Mouse (Mus musculus): ENCODE results near the gene Dennd4c. TPM values are rescaled to one million over a fixed set of nuclear protein-coding genes. Genes with fewer than 3 reads are reported as not detected.

Dennd4c gene
- polyA plus RNA-seq, 1 experiment = 7.0 TPM

DNA sequence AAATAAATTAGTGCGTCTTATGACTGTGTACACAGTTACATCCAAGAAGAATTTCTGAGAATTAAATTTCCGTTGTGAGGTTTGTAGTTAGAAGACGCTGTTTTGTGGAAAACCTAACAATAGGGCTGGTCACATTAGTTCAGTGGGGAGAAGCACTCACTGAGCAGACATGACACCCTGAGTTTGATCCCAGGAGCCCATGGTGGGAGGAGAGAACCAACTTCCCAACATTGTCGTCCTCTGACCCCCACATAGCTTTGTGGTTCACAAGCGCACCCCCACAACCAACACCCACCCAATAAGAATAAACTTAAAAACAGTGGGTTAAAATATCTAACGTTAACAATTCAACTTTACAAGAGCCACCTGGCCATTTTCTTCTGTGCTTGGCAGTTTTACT lies 18.5 kb upstream of the Dennd4c start:
- H3K4me3 ChIP-seq (ENCODE audit: control insufficient read depth, low read depth, low read length) = no peak overlapping the region
- H3K36me3 ChIP-seq (ENCODE audit: control insufficient read depth, insufficient read depth, low read length) = no peaks in the 10 kb centered on the region
- no peaks in the 10 kb centered on the region for H3K27me3 ChIP-seq (ENCODE audit: control insufficient read depth, insufficient read depth, low read length)
- H3K4me1 ChIP-seq (ENCODE audit: control insufficient read depth, insufficient read depth, low read length) = no peaks in the 10 kb centered on the region
- no peak for TF ChIP-seq CTCF (IDR thresholded peaks at IDR 0.05; ENCODE audit: control insufficient read depth, insufficient read depth, insufficient replicate concordance, low read depth, low read length)
- no peak for TF ChIP-seq POLR2A (IDR thresholded peaks at IDR 0.05; ENCODE audit: control insufficient read depth, low read depth, low read length)
- H3K27ac ChIP-seq (ENCODE audit: control insufficient read depth, insufficient read depth, low read depth, low read length) = no peak overlapping the region

DNA sequence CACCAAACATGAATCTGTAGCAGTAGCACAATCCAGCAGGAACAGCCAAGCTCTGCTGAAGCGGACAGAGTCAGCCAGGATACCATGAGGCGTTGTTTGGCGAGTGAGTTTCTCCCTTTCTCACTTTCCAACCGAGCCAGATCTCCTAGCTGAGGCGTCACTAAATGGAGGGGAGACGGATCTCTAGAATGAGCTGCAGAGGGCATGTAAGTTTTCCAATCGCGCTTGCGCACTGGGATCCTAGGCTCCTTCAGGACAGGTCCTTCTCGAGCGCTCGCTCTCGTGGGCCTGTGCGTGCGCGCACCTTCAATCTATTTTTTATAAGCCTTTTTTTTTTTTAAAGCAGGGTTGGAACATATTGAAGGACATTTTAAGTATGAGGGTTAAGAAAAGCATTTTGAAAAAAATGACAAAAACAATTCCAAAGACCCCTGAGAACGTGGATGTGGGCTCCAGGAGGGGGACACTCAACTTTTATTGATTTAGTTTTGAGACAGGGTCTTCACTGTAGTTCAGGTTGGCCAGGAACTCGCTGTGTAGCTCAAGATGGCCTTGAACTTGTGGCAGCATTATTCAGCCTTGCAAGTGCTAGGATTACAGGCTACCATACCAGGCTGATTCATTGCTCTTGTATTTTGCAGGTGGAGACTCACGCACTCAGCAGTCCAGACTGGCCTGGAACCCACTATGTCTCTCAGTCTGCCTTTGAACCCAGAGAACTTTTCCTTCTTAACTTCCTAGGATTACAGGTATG lies 14.1 kb upstream of the Dennd4c start:
- Histone ChIP-seq H3K36me3 (ENCODE audit: control insufficient read depth, insufficient read depth, low read length) (no peaks in the 10 kb centered on the region), H3K27ac (ENCODE audit: control insufficient read depth, insufficient read depth, low read depth, low read length) (no peak overlapping the region), H3K27me3 (ENCODE audit: control insufficient read depth, insufficient read depth, low read length) (no peaks in the 10 kb centered on the region), H3K4me1 (ENCODE audit: control insufficient read depth, insufficient read depth, low read length) (no peaks in the 10 kb centered on the region), H3K4me3 (ENCODE audit: control insufficient read depth, low read depth, low read length) (peak overlapping the region; percentile 40)
- TF ChIP-seq POLR2A (IDR thresholded peaks at IDR 0.05; ENCODE audit: control insufficient read depth, low read depth, low read length) = no peak
- TF ChIP-seq CTCF (IDR thresholded peaks at IDR 0.05; ENCODE audit: control insufficient read depth, insufficient read depth, insufficient replicate concordance, low read depth, low read length) = no peak

DNA sequence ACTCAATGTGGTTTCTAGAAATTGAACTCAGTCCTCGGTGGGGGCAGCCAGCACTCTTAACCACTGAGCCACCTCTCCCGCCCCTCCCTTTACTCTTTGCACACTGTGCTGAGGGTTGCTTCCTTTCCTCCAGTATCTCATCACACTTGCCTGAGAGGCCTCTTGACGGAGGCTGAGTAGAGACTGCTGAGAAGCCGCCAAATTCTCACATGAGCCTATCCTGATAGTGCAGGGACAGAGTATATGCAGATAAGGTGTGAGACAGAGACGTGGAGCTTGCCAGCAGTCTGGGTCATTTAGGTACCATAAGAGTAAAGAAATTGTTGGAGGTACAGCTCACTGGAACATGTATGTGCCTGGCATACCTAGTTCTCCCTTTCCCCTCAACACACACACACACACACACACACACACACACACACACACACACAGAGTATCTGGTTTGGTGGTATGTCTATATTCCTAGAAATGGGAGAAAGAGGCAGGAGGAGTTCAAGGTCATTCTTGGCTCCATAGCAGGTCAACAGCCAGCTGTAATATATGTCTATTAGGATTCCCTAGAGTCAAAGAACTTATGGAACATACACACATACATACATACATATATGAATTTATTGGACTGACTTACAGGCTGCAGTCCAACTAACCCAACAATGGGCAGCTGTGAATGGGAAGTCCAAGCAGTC lies 8.9 kb upstream of the Dennd4c start:
- Histone ChIP-seq H3K27ac (ENCODE audit: control insufficient read depth, insufficient read depth, low read depth, low read length) (no peak overlapping the region), H3K4me1 (ENCODE audit: control insufficient read depth, insufficient read depth, low read length) (no peaks in the 10 kb centered on the region), H3K27me3 (ENCODE audit: control insufficient read depth, insufficient read depth, low read length) (no peaks in the 10 kb centered on the region), H3K4me3 (ENCODE audit: control insufficient read depth, low read depth, low read length) (no peak overlapping the region), H3K36me3 (ENCODE audit: control insufficient read depth, insufficient read depth, low read length) (no peaks in the 10 kb centered on the region)
- no peak for TF ChIP-seq CTCF (IDR thresholded peaks at IDR 0.05; ENCODE audit: control insufficient read depth, insufficient read depth, insufficient replicate concordance, low read depth, low read length)
- TF ChIP-seq POLR2A (IDR thresholded peaks at IDR 0.05; ENCODE audit: control insufficient read depth, low read depth, low read length) = no peak

DNA sequence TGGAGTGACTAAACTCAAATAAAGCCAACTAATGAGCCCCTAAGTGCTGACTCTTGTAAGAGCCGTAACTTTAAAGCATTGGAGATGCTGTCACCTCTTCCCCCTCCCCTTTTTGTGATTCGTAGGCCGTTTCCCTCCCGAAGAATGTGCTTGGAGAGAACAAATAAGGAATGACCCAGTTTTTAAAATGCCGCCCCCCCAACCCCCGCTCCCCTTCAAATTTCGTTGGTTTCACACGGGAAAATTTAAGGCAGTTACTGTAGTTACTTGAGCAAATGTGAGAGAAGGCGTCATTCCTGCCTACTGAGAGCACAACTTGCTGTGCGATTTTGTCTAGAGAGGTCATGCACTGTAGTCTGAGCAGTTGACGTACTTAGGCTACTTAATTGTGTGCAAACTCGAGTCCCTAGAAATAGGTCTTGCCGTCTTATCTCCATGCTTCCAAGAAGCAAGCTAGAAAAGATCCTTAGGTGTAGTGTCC lies 1.0 kb downstream of the Dennd4c start:
- TF ChIP-seq POLR2A (IDR thresholded peaks at IDR 0.05; ENCODE audit: control insufficient read depth, low read depth, low read length) = no peak
- no peak for TF ChIP-seq CTCF (IDR thresholded peaks at IDR 0.05; ENCODE audit: control insufficient read depth, insufficient read depth, insufficient replicate concordance, low read depth, low read length)
- Histone ChIP-seq H3K27me3 (ENCODE audit: control insufficient read depth, insufficient read depth, low read length) (no peaks in the 10 kb centered on the region), H3K27ac (ENCODE audit: control insufficient read depth, insufficient read depth, low read depth, low read length) (peak overlapping the region; percentile 95), H3K36me3 (ENCODE audit: control insufficient read depth, insufficient read depth, low read length) (no peaks in the 10 kb centered on the region), H3K4me3 (ENCODE audit: control insufficient read depth, low read depth, low read length) (peak overlapping the region; percentile 94), H3K4me1 (ENCODE audit: control insufficient read depth, insufficient read depth, low read length) (peaks cover 4% of the 10 kb centered on the region; the same call in 1 of the 2 replicates)

DNA sequence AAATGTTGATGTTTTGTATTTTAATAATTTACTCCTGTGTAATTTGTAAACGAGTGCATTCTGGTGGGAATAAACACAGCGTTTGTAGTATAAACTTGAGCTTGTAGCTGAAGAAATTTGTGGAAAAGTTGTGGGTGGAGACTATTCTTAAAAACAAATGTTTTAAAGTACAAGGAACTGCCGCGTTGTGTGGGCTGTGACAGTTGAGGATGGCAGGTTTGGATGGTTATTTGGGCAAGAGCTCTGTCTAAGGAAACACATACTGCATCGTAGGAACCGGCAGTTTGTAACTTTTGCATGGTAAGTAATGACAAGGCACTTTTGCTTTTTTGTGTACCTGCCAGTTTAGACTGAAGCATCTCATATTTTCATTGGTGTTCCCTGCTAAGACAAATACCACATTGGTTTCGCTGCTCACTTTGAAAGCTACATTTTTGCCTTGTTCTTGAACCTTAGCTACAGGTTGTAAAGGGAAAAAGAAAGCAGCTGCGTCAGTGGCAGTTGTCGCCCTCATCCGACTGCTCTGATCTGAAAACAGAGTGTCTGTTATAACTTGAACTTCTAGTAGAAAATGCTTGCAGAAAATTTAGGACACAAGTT lies 2.1 kb downstream of the Dennd4c start:
- no peak overlapping the region for H3K27ac ChIP-seq (ENCODE audit: control insufficient read depth, insufficient read depth, low read depth, low read length)
- TF ChIP-seq POLR2A (IDR thresholded peaks at IDR 0.05; ENCODE audit: control insufficient read depth, low read depth, low read length) (no peak), CTCF (IDR thresholded peaks at IDR 0.05; ENCODE audit: control insufficient read depth, insufficient read depth, insufficient replicate concordance, low read depth, low read length) (no peak)
- no peak overlapping the region; the same call in 1 of the 2 replicates for H3K4me3 ChIP-seq (ENCODE audit: control insufficient read depth, low read depth, low read length)
- H3K4me1 ChIP-seq (ENCODE audit: control insufficient read depth, insufficient read depth, low read length) = peaks cover 4% of the 10 kb centered on the region; the same call in 1 of the 2 replicates
- no peaks in the 10 kb centered on the region for H3K27me3 ChIP-seq (ENCODE audit: control insufficient read depth, insufficient read depth, low read length)
- H3K36me3 ChIP-seq (ENCODE audit: control insufficient read depth, insufficient read depth, low read length) = no peaks in the 10 kb centered on the region

DNA sequence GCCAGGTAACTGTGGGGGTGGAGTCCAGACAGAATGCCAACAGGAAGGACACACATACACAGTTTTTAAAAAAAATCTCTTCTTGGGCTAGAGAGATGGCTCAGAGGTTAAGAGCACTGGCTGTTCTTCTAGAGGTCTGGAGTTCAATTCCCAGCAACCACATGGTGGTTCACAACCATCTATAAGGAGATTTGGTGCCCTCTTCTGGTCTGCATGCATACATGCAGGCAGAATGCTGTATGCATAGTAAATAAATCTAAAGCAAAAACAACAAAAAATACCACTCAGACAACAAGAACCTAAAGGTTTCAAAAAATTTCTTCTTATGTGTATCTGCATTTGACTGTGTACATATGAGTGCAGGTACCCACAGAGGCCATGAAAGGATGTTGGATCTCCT lies 16.0 kb downstream of the Dennd4c start:
- no peaks in the 10 kb centered on the region for H3K4me1 ChIP-seq (ENCODE audit: control insufficient read depth, insufficient read depth, low read length)
- H3K27ac ChIP-seq (ENCODE audit: control insufficient read depth, insufficient read depth, low read depth, low read length) = no peak overlapping the region
- H3K36me3 ChIP-seq (ENCODE audit: control insufficient read depth, insufficient read depth, low read length) = no peaks in the 10 kb centered on the region
- no peaks in the 10 kb centered on the region for H3K27me3 ChIP-seq (ENCODE audit: control insufficient read depth, insufficient read depth, low read length)
- H3K4me3 ChIP-seq (ENCODE audit: control insufficient read depth, low read depth, low read length) = no peak overlapping the region
- no peak for TF ChIP-seq POLR2A (IDR thresholded peaks at IDR 0.05; ENCODE audit: control insufficient read depth, low read depth, low read length)
- no peak for TF ChIP-seq CTCF (IDR thresholded peaks at IDR 0.05; ENCODE audit: control insufficient read depth, insufficient read depth, insufficient replicate concordance, low read depth, low read length)

DNA sequence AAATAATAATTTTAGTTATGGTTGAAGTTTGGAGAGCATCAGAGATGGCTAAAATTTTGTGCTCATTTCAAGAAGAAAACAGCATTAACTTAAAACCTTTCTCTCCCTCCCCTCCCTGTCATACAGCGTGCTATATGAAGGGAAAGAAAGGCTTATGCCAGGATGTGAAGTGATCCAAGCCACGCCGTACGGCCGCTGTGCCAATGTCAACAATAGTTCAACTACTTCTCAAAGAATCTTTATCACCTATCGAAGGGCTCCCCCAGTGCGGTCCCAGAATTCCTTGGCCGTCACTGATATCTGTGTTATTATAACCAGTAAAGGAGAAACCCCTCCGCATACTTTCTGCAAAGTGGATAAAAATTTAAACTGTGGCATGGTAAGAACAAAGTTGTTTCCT lies 29.2 kb downstream of the Dennd4c start:
- Histone ChIP-seq H3K36me3 (ENCODE audit: control insufficient read depth, insufficient read depth, low read length) (0 out of 2 replicates have a peak, but pooled peaks cover 2% of the 10 kb centered on the region), H3K4me1 (ENCODE audit: control insufficient read depth, insufficient read depth, low read length) (no peaks in the 10 kb centered on the region), H3K27ac (ENCODE audit: control insufficient read depth, insufficient read depth, low read depth, low read length) (no peak overlapping the region), H3K4me3 (ENCODE audit: control insufficient read depth, low read depth, low read length) (no peak overlapping the region), H3K27me3 (ENCODE audit: control insufficient read depth, insufficient read depth, low read length) (no peaks in the 10 kb centered on the region)
- TF ChIP-seq CTCF (IDR thresholded peaks at IDR 0.05; ENCODE audit: control insufficient read depth, insufficient read depth, insufficient replicate concordance, low read depth, low read length) = no peak
- no peak for TF ChIP-seq POLR2A (IDR thresholded peaks at IDR 0.05; ENCODE audit: control insufficient read depth, low read depth, low read length)

Data from testis, adult 2 months (tissue).